Mouse (Mus musculus) fibroblast of lung, adult 2 months (primary cell): Measurements from ENCODE around the gene Nrap.
"Not testable (repeated sequence)": the region's sequence is repeated elsewhere in the genome, so short reads cannot be mapped to it uniquely, and the experiment has no call there.

ENCODE experiments used
- DNase-seq: peaks from one replicate; pipeline ENCODE4 v3.0.0-alpha.2; 2011; ENCODE audit warnings: low read depth

Gene Nrap

GRCm38 (mm10) chr19:56366168-56366567, 23.7 kb downstream of the Nrap start:
- no peak for DNase-seq

DNA sequence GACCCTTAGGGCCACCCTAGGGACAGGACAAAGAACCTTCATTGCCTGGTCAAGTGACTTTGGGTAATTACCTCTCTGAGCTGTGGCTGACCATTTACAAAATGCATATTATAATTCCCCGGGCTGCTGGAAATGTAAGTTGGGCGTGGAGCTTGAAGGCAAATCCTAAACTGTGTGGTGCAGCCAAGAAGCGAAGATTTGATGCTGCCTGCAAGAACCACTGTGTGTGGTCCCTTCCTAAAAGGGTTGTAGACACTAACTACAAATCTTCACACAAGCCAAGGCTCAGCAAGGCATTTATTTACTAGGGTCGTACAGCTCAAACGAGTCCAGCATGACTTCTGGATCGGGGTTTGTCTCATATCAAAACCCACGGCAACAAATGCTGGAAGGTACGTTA, 25.3 kb downstream of the Nrap start:
- no peak for DNase-seq

GRCm38 (mm10) chr19:56363721-56364460, 25.9 kb downstream of the Nrap start:
- DNase-seq: no peak

- DNase-seq: no peak
Measured at GRCm38 (mm10) chr19:56358890-56359289, 30.9 kb downstream of the Nrap start.

DNA sequence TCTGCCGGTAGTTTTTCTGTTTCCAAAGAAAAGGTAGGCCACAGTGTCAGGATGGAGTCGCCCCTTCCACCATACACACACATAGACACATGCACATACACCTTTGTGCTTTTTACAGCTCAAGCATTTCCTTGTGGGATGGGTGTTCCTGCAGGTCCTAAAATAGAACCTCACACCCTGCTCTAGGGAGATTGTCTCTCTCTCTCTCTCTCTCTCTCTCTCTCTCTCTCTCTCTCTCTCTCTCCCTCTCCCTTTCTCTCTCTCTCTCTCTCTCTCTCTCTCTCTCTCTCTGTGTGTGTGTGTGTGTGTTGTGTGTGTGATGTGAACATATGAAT, 32.5 kb downstream of the Nrap start:
- DNase-seq: not testable (repeated sequence)

- DNase-seq: no peak
Measured at GRCm38 (mm10) chr19:56356480-56357373, 33.1 kb downstream of the Nrap start.

- no peak for DNase-seq
Measured at GRCm38 (mm10) chr19:56355201-56355600, 34.6 kb downstream of the Nrap start.

GRCm38 (mm10) chr19:56353689-56354088, 36.1 kb downstream of the Nrap start:
- DNase-seq: no peak

GRCm38 (mm10) chr19:56349295-56349694, 40.5 kb downstream of the Nrap start:
- no peak for DNase-seq

- DNase-seq: no peak
Measured at GRCm38 (mm10) chr19:56346750-56347149, 43.1 kb downstream of the Nrap start.

DNA sequence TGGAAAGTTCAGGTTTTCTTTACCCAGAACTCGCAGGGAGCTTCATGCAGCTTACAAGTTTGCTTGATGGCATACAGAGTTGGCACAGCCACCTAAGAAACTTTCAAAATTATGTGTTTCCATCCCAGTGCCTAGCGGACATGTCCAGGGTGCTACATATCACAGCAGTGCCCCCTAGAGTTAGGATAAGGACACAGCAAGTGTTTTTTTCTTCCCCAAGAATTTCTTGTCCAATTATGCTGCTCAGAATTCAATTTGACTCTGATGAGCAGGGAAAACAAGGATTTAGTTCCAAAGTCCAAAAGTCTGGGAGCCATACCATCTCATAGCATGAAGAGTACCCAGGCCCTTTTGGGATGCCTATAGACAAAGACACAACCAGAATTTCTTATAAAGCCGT, 43.8 kb downstream of the Nrap start:
- no peak for DNase-seq

GRCm38 (mm10) chr19:56343869-56344563, 45.8 kb downstream of the Nrap start:
- no peak for DNase-seq

DNA sequence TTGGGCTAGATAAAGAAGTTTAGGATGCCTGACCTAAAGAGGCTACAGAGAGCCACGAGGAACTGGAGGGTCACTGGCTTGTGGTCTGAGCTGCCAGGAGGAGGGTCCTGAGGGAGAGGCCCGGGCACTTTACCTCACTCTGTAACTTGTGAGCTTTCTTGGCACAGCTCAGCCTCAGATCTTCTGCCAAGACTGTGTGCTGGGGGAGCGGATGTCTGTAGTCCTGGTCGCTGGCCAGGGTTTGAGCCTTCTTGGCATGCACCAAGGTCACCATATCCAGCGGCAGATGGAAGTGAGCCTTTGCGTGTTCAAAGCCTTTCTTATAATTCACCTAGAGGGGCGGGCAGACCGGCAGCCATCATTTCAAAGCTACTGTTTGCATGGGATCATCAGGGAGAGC, 47.8 kb downstream of the Nrap start:
- DNase-seq: no peak

DNA sequence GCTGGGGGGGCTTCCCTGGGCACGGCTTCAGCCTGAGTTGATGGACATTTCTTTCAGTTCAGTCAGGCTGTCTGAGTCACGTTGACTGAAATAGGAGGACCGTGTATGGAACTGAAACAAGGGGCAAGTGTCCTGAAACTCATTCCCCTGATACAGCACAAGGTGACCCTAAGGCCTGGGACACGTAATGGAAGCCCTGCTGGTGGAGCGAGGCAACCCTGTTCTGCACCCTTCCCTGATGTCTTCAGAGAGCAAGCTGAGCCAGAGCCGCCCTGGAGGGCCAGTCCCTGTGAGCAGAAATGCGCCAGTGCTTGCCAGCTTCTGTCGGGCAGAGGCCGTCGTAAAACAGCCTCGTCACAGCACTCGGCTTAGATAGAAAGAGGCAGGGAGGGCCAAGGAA, 53.0 kb downstream of the Nrap start:
- DNase-seq: no peak

- DNase-seq: no peak
Measured at GRCm38 (mm10) chr19:56336321-56336720, 53.5 kb downstream of the Nrap start.

- no peak for DNase-seq
Measured at GRCm38 (mm10) chr19:56326243-56326855, 63.5 kb downstream of the Nrap start.

- DNase-seq: no peak
Measured at GRCm38 (mm10) chr19:56325676-56326075, 64.2 kb downstream of the Nrap start.

DNA sequence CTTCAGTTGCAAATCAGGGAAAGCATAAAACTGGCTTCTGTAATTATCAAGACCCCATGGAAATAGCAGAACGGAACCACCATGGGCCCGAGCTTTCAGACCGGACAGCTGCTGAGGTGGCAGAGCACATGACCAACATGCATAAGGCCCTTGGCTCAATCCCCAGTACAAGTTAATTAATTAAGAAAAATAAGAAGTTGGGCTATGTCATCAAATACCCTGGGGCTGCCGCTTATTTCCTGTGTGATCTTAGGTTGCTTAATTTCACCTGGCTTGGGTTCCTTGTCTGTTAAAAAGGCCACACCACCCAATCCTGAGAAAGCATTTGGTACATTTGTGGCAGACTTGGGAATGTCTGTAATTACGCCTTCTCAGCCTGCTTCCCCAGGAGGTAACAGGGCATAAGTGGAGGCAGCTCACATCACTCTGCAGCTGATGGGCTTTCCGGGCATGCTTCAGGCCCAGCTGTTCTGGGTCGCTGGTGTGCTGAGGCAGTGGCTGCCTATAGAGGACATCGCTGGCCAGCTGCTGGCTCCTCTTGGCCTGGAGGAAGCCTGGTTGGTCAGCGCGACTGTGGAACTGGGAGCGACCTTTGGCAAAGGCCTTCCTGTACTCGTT, 68.4 kb downstream of the Nrap start:
- DNase-seq: no peak

- DNase-seq: no peak
Measured at GRCm38 (mm10) chr19:56320186-56320860, 69.5 kb downstream of the Nrap start.

DNA sequence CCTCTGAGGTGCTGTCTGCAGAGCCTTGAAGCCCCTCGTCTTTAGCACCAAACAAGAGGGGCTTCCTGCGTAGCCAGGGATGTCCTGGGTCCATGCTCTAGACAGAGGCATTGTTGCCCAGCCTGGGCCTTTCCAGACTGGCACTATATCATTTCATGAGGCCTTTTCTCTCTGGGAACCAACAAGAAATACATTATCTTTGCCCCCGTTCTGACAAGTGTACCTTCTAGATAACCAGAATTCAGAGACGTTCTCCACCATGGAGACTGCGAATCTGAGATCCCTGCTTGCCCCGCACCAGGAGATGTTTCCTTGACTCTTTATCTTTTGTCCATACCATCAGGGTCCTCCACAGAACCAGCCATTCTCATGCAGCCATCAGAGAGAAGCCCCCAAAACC, 70.2 kb downstream of the Nrap start:
- no peak for DNase-seq

DNA sequence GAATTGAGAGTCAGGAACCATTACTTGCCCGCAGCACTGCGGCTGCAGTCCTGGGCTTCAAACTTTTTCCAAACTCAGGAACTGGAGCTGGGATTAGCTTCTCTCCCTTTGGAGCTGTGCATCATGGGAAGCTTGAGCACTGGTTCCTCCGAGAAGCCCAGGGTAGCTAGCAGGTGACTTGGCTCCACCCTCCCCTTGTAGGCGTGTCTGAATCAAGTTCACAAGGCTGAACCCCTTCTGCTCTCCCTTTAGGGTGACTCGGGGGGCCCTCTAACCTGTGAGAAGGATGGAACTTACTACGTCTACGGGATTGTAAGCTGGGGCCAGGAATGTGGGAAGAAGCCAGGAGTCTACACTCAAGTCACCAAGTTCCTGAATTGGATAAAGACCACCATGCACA, 70.6 kb downstream of the Nrap start:
- DNase-seq: no peak
